Mouse (Mus musculus) urinary bladder, adult 18-20 months (tissue): ENCODE data around the gene Ptrhd1.
"Not testable (repeated sequence)": the region's sequence is repeated elsewhere in the genome, so short reads cannot be mapped to it uniquely, and the experiment has no call there.

ENCODE experiments used
- DNase-seq, 2 experiments: peaks; one replicate each; pipeline ENCODE4 v3.0.0; 2022; ENCODE audit warnings: low spot score in 2 of 2, mixed read lengths in 2 of 2

The Ptrhd1 gene

DNA sequence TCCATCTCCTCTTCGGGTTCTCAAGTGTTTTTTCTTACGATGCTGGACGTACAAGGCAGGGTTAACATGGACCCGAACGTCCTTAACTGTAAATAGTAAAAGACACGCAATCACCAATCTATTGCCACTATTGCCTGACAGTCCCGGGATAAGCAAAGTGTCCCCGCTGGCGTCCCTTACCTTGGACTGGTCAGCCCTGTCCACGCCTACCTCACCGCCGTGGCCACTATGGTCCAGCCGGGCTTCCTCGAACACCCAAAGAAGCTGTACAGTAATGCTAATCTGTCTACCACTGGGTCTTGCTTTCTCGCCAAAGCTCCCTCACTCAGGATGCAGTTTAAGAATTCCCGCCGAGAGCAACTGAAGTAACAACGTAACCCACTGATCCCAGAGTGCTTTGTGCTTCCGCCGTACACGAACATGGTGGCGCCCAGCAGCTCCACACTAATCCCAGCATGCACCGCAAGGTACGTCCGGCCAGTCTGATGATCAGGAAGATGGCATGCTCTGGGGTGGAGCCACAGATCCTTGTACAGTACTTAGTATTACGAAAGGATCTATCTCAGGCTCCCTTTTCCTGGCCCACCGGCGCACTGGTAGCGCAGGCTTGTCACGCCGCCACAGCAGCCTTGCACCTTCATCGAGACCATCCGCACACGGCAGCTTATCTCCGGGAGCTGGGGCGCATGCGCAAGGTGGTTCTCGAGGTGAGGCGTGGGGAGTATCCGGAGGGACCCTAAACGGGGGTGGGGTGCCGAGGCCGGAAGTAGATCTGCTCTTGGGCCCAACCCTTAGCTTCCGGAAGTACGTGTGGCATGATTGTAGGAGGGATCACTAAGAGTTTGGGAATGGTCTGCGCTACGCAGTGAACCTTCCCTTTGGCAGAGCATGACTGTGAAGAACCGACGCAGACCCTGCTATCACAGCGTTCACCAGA is at the start of gene Ptrhd1, which contains the start of gene Cenpo:
Gene Ptrhd1 (plus strand): TSS at position 456 of the 937 bp plus-strand sequence.
Gene Cenpo (minus strand): TSS at position 723 of the 937 bp plus-strand sequence.
- DNase-seq = peak; percentile 95 to 98

DNA sequence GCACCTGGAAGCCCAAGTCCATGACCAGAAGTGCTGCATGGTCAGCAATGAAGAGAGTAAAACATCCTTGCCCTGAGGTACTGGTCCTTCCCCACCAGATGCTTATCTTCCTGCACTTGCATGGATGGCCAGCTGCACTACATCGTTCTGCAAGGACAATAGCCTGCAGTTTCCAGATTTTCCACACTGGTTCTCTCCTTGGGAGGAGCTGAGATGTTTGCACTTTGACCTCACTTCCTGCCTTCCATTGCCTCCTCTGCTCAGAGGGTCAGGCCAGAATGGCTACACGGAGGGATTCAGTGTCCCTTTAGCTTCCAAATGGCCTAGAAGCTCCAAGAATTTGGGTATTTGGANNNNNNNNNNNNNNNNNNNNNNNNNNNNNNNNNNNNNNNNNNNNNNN is 49.2 kb upstream of the Ptrhd1 start:
- DNase-seq = no peak

DNA sequence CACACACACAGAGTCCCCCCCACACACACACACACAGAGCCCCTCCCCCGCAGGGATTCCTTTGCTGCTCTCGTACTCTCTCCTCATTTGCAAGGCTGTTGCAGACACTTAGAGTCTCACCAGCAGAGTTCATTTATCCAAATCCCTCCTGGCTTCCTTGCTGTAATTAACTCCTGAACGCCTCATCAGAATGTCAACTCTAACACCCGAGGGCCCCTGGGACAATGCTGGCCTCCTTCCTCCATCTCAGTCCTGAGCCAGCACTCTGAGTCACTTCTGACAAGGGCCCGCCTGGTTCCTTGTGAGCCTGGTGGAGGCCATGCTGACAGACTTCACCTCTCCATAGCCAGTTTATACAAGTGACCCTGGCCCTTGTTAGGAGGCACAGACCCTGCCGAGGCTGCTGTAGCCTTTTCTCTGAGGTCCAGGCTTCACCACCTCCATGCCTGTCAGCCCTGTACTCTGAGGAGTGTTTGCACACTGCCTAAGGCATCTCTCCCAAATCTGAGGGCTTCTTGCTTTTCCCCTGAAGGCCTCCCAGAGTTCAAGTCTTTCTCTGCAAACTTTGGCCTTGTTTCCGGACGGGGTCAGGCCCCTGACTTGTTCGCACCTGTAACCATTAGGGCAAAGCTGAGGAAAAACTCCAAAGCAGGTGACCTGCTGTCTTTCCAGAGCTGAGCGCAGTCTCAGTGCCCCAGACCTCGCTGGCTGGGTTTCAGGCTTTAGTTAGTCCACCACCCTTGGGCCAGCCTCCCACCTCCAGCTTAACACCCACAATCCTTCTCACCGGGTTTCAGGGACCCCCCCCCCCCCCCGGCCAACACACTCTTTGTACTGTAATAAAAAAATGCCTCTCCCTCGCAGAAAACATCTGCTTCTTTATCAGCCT is 45.4 kb upstream of the Ptrhd1 start:
- DNase-seq = peak; percentile 40 to 41

DNA sequence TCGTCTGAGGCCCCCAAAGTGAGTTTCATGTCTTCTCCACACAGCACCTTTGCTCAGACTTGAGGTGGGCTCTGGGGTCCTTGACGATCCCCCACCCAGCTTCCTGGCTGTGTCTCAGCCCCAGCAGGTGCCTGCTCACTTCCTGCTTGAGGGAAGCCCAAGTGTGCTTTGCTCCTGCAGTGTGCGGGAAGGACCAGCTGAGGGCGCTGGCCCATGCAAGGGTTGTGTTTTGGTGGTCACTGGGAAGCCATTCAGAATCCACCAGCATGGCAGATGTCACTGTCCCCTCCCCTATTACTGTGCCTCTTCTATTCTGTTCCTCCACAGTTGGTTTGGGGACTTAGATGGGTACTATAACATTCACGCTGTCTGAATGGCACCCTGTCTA is 44.8 kb upstream of the Ptrhd1 start:
- no peak for DNase-seq

DNA sequence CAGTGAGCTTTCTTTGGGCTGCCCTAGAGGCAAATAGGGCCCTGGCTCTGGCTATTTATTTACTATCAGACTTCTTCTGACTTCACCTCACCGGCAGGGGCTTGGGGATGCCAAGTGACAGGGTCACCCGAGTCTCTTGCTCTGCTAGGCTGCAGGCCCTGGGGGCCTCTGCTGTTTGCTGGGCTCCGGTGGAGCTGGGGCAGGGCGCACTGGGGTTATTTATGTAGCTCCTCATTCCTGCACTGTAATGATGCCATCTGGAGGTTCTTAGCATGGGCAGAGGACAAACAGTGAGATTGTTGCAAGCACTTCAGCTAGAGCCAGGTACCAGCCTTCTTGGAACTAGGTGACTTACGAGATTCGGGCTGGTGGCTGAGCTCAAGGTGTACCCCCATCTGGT is 41.3 kb upstream of the Ptrhd1 start:
- no peak for DNase-seq

DNA sequence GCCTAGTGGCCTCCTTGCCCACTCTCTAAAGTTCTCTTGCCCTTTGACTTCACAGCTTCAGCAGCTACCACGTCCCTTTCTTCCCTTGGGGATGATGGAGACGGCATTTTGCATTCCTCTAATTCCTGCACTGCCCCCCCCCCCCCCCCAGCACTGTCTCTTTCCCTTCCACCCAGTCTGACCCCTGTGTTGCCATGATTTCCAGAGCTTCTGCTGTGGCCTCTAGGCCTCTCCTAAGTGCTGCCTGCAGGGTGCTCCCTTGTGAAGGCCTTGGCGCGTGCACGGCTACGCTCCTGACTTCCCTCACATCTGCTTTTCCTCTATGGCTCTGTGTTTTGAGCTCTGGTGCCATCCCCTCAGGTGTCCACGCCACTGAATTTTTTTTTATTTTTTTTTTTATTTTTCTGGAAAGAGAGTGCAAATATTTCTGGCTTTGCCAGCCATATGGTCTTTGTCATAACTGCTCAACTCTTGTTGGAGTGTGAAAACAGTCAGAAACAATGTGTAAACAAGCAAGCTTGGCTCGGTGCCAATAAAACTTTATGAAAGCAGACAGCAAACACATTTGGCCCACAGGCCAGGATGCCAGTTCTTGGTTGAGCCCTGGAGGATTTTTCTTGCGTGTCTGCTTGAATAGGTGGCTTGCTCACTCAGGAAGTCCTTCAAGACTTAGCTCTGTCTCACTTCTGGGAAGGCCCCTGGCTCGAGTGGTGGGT is 40.6 kb upstream of the Ptrhd1 start:
- DNase-seq = no peak

DNA sequence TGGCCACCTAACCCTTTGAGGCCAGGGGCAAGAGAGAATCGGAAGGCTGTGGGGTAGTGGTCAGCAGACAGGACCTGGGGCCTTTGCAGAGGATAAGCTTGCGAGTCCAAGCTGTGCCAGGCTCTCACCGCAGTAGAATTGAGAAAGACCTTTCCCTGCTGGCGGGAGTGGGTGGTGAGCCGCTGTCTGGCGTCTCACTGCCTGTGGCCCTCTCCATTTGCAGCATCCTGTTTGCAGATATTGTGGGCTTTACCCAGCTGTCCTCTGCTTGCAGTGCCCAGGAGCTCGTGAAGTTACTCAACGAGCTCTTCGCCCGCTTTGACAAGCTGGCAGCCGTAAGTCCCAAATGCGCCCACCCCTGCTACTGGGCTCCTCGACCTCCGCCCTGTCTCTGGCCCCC is 39.2 kb upstream of the Ptrhd1 start:
- DNase-seq = no peak

DNA sequence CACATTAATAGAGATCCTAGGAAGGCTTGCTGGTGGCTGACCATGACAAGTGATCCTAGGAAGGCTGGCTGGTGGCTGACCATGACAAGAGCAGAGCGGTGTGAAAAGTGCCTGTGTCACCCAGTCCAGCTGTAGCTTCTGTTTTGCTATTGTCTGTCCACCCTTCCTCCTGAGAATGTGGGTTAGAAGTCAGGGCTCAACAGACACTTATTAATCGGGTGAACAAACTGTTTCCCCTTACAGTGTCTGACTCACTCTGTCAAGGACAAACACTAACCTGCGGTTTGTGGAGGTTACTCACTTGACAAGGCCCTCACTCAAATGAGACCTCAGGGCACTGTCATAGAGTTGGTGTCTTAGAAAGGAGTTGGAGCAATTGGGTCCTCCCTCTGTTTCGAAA is 35.1 kb upstream of the Ptrhd1 start:
- no peak for DNase-seq

DNA sequence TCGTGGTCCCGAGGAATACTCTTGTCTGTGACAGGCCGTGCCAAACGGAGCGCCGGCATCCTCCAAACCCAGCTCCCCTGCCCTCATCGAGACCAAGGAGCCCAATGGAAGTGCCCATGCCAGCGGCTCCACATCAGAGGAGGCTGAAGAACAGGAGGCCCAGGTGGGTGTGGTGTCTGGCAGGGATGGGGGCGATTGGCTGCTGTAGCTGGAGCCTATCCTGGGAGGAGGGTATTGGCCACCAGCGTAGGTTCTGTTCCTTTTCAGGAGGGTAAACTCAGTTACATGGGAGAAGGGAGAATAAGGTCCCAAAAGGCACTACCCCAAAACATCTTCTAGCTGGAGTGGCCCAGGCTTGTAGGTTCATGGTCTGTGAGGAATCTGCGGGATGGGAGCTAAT is 34.6 kb upstream of the Ptrhd1 start:
- DNase-seq = no peak

DNA sequence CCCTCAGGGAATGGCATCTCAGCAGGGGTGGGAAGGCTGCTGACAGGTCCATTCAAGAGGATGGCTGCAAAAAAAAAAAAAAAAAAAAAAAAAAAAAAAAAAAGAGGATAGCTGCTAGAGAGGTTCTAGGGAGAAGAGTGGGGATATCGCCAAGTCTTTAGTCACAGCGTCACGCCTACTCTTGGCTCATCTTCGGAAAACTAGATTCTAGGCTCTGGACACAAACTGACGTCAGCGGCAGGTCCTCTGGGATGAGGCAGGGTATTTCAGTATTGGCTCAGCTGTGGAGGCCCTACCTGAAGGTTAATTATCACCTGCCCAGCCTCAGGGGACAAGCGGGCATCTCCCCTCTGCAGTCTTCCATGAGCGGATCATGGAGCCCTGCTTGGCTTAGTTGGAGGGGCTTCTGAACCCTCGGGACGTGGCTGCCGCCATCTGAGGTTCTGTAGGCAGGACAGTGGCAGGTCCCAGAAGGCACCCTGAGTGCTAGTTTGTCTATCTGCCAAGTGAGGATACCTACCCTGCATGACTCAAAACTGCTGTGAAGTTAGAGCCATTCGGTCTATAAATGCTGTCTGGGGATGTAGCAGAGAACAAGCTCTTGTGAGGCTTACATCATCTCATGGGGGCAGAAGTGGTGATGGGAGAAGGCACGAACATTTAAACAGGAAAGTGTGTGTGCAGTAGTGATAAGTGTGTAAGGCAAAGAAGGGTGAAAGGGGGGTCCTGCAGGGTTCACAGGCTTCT is 32.2 kb upstream of the Ptrhd1 start:
- no peak for DNase-seq

DNA sequence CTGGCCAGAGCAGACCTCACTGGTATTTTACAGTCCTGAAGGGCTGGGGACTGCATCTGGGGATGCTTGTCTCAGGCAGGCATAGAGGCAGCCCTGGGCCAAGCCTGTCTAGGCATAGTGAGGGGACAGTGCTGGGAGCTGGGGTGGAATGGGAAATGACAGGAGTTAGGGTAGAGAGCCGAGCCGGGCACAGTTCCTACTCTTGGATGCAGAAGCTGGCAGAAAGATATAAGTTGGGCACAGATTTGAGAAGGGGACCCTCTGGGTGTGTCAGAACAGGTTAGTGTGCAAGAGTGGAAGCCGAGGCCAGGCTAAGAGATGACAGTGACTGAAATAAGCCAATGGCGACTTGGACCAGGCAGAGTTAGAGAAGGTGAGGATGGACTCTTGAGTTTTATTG is 31.6 kb upstream of the Ptrhd1 start:
- DNase-seq = no peak

DNA sequence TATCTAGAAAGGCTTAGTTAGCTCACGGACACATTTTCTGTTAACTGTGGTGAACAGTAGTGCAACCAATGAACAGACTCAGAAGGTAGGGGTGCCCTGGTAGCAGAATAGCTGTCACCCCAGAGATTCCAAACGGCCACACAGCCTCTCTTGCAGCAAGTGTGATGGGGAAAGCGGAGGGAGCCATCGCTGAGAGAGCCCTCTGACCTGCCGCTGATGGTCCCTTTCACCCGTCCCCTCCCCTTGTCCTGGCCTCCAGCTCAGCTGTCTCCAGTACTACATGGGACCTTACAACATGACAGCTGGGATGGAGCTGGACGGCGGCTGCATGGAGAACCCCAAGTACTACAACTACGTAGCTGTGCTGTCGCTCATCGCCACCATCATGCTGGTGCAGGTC is 27.7 kb upstream of the Ptrhd1 start:
- no peak for DNase-seq

DNA sequence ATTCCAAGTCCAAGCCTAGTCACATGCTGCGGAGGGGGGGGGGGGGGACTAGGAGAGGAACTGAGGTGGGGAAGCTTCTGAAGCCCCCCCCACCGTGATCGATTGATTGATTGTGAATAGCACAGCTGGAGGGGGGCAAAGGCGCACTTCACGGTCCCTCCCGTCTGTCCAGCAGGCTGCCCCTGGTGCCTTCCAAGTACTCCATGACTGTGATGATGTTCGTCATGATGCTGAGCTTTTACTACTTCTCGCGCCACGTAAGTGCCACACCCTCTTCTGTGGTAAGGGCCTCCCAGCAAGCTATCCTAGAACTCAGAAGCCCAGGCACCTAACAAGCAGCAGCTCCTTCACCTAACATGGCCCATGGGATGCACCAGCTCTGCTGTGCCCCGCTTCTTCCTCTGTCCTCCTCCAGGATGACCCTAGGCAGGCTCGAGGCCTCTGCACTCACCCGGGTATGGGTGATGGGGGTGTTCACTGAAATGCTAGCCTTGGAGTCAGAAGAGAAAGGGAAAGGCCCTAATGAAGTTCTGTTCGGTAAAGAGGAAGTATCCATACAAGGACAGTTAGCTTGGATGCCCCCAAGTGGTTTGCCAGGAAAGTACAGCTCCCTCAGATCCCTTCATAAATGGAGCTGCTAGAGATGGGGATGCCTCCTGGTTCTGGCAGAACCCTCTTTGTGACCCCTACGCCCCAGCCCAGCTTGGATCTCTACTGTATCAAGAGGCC is 25.3 kb upstream of the Ptrhd1 start:
- peak; percentile 26 to 33 for DNase-seq

DNA sequence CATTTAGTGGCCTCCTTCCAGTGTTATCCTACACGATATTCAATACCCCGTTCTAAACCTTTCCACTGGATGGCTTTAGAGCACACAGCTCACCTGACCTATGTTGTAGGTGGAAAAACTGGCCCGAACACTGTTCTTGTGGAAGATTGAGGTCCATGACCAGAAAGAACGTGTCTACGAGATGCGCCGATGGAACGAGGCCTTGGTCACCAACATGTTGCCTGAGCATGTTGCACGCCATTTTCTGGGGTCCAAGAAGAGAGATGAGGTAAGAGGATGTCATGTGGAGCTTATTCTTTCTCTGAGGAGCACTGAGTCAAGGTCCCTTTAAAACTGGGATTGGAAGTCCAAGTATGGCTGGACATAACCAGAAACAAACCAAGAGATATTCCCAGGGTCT is 24.6 kb upstream of the Ptrhd1 start:
- DNase-seq = no peak

DNA sequence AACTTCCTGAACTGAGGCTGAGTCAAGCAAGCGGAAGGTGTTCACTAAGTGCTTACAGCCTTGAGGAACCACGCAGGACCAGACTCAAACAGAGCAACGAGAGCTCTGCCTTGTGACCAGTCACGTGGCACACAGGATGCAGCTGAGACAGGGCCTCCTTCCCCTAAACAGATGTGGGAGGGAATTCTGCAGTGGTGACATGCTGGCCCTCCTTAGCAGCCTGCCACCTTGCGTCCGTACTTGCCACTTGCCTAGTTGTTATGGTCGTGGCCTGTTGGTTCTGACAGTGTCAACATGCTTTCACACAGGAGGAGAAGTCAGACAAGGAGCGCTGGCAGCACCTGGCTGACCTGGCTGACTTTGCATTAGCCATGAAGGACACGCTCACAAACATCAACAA is 22.7 kb upstream of the Ptrhd1 start:
- no peak for DNase-seq

DNA sequence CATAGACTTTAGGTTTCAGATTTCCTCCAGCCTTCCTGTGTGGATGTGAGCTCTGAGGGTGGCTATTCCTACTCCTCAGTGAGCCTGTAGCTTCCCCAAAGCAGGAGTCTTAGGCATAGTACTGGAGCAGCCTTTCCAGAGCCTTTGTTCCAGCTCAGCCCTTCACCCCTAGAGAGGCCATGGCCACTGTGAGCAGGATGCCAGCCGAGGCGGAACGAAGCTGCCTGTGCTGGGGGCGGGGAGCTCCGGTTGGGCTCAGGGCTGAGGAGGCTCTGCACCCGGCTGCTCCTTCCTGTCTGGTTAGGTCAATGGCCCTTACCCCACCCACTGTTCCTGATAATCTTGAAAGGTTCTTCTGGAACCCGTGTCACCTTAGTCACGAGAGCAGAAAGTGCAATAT is 20.9 kb upstream of the Ptrhd1 start:
- no peak for DNase-seq

DNA sequence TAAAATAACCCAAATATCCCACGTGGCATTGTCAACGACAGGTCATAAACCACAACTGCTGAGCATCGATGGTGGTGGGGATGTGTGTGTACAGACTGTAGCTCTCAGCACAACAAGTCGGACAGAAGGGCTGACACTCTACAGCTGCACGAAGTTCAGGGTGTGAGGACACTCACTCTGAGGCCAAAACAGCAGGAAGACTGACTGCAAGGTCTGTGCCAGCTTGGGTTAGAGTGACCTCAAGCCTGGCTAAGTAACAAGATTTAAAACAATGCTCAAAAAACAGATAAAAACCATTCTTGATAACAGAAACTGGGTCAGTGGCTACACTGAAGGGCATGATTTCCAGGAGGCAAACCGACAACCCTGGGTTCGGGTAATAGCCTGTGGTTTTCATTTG is 3.7 kb upstream of the Ptrhd1 start:
- no peak for DNase-seq

DNA sequence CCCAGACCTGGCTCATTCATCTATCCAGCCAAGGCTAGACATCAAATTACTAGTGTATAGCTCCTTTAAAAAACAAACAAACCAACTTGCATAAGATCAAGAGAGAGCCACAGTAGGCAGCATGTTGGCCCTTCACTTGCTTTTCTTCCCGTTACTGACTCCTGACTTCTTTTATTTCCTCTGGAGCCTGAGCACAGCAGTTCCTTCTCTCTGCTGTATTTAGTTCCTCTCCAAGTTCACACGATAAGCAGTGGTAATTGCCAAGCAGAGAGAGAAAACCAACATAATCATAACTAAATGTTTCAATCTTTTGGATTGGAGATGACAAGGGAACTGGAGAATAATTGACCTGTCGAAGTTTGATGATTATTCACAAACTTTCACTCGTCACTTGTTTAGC is 1.1 kb upstream of the Ptrhd1 start:
- DNase-seq = no peak

DNA sequence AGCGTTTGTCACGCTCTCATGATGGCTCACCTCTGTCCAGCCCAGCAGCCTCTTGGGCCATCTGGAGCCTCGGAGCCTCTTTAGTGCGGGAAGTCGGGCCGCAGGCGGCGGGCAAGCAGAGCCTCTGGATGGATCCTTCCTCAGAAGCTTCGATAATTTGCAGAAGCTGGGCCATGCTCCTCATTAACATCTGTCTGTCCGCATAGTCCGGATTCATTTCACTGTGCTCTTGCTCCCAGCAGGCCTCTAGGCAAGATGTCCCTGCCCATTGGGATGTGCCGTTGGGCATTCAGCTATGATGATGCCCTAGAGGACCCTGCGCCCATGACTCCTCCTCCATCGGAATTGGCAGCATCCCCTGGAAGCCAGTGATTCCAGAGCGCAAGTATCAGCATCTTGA is 3.7 kb downstream of the Ptrhd1 start:
- DNase-seq = no peak

DNA sequence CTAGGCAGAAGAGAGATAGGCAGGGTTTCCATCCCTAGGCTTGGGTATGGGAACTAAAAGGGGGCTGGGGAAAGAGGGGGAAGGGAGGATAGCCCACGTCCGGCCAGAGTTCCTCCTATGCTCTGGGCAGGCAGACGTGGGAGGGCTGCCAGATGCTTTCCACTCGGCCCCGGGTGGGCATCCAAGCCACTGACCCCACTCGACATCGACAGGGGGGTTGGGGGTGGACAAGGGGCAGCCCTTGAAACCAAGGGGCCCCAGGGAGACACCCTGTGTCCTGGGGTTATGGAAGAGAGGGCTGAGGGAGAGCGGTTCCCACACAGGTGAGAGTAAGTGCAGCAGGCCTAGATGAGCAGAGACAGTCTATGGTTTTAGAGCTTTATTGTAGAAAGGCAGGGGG is 6.5 kb downstream of the Ptrhd1 start:
- DNase-seq = not testable (repeated sequence)

DNA sequence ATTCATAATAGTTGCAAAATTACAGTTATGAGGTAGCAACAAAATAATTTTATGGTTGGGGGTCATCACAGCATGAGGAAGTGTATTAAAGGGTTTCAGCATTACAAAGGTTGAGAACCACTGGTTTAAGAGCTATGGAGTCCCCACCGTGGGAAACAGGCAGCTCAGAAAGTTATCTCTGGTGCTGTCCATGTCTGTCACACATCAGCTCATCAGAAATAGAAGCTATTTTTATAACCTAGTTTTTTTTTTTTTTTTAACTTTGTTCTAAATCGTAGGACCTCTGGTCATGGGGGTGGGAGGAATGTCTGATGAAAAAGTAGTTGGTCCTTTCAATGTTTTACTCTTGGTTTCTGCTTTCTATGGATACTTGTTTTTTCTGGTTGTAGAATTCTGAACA is 10.0 kb downstream of the Ptrhd1 start:
- no peak for DNase-seq
